Mouse (Mus musculus) activated CD4-positive, CD25-positive, alpha-beta regulatory T cell, adult 4 months (primary cell): ENCODE measurements around the gene Olfr457. TPM values are rescaled to one million over a fixed set of nuclear protein-coding genes. Genes with fewer than 3 reads are reported as not detected.
"Not testable (repeated sequence)": the region's sequence is repeated elsewhere in the genome, so short reads cannot be mapped to it uniquely, and the experiment has no call there.

Experiments used
- ATAC-seq: one replicate; pipeline ENCODE4 v1.8.0; 2017
- polyA plus RNA-seq, 2 experiments: library from polyadenylated mRNA; unstranded; fragments of 100-300 nt; shearing (Covaris generic); gene quantifications; one replicate each; pipeline ENCODE4 v1.2.1; 2017

Olfr457 gene
- polyA plus RNA-seq, result not detected

DNA sequence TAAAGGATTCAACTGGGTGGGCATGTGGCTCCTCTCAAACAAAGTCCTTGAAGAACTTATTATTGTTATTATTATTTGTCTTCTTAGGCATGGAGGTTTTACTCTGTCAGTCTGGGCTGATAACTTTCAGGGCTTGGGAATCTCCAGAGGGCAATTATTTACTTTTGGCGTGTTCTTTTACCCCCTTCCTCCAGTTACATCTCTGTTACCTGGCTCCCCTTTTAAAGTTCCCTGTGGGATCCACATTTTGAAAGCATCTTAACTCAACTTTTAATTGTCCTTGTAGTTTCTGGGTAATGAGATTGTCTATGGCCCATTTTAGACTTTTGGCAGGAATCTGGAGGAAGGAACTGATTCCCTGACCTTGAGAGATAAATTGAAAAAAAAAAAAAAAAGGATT lies at the start of gene Olfr457:
TSS of gene Olfr457 (minus strand) at position 101 of the 400 bp plus-strand sequence.
- no peak for ATAC-seq

DNA sequence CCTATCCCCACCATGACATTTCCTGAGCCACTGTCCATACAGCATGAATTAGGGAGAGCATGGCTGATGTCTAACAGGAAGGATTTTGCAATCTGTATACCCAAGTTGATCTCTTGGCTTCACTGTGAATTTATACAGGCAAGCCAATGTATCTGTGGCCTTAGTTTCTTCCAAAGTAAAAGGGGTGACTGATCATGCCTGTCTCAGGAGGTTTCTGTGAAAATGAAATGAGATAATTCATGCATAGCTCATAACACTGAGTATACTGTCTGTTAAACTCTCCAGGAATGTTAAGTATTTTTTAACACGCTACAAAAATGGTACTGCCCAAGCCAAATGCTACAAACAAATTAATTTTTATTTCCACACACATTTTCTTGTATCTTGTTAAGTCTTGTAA lies 37.3 kb upstream of the Olfr457 start:
- no peak for ATAC-seq

DNA sequence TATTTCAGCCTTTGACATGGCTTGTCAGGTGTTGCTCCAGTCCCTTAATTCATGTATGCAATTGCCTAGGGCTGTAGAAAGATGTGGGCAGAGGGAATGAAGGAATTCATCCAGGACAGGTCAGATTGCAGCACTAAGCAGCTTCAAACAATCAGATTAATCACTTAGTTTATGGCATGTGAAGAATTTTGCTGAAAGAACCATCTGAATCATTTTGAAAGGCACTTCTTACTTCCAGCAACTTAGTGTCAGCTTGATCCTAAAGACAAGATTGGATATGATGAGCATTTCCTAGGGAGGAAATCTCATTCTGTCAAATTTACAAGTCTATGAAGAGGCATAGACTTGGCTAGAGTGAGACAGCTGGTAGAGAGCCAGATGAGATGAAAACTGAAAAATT lies 33.2 kb upstream of the Olfr457 start:
- ATAC-seq, result no peak

DNA sequence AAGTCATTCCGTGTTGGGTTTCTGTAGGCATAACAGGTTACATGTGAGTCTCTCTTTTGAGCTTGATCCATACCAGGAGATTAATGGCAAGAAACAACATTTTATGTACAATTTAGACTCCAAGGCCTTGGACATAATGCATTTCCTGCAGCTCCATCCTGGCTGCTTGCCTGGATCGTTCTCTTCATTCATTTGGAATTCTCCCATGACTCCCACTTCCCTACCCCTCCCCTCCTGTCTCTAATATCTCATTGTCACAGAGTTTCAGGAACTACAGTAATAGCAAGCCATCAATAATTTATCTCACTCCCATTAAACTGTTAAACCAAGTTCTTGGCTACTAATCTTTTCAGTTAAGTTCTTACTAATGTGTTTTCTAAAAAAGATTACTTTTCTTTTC lies 27.3 kb upstream of the Olfr457 start:
- no peak for ATAC-seq

DNA sequence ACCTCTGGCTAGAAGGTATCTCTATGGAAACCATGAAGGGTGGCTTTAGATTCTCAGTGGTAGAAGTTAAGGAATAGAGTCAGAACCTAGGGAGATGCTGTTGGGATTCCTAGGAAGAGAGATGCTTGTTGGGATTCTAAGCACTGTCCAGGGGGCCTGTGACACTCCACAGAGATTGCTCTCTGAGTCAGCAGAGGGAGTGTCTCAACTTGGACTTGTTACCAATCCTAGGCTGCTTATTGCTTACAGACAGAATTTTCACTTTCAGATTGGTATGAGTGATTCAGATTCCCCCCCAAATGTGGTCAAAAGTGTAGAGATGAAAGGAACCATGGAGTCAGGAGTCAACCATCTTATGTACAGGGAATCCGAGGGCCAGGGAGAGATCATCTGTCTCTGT lies 13.6 kb upstream of the Olfr457 start:
- ATAC-seq, result no peak

DNA sequence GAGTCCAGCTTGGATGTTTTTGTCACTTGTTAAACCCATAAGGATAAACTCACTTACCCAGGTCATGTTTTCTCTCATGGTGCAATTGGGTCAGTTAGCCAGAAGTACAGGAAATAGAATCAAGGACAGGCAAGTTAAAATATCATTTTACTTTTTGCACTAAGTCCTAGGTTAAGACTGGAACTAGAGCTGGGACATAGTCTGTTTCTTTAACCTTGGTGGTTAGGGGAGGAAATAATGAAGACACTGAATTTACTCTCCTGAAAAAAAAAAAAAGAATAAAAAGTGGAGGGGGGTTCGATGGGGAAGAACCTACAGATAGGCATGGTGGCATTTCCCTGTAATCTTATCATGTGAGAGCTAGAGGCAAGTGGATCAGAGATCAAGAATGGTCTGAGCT lies 11.0 kb upstream of the Olfr457 start, which contains the start of gene Olfr456:
TSS of gene Olfr456 (minus strand) at position 101 of the 400 bp plus-strand sequence.
- ATAC-seq, result no peak

DNA sequence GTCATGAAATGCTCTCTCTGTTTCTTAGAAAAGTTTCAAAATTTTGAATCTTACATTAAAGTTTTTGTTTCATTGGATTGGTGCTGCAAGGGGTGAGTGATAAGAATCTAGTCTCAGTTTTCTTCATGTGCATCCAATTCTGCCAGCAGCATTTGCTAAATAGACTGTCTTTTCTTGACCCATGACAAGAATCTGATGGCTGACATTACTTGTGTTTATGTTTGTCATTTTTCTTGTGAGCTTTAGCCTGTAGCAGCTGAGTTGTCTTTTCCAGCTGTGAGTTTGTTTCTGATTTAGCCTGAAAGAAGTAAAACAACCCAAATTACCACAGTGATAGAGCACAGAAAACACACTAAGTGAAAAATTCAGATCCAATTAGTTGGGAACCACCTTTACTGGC lies 8.5 kb upstream of the Olfr457 start:
- no peak for ATAC-seq

DNA sequence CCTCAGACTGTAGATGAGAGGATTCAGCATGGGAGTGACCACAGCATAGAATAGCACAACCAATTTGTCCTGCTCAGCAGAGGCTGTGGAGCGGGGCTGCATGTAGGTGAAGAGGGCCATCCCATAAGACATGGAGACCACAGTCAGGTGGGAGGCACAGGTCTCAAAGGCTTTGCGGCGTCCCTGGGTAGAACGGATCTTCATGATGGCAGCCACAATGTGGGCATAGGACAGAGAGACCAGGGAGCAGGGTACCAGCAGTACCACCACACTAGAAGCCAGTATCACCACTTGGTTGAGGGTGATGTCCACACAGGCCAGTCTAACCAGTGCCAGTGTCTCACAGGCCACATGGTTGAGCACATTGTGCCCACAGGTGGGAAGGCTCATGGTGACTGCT lies 4.8 kb downstream of the Olfr457 start:
- ATAC-seq, result not testable (repeated sequence)

DNA sequence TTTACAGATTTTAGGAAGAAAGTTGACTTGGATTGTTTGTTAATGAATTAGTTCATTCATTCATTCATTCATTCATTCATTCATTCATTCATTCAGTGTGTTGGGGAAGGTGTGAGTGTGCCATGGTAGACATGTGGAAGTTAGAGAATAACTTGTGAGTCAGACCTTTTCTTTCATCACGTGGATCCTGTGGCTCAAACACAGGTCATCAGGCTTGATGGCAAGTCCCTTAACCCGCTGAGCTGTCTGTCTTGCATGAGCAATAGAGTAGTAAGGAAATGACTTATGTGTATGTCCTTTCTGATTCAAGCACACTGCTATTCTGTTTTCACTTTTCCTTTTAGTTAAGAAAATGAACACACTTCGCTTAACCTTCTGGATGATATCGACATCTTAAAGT lies 5.6 kb downstream of the Olfr457 start:
- no peak for ATAC-seq

DNA sequence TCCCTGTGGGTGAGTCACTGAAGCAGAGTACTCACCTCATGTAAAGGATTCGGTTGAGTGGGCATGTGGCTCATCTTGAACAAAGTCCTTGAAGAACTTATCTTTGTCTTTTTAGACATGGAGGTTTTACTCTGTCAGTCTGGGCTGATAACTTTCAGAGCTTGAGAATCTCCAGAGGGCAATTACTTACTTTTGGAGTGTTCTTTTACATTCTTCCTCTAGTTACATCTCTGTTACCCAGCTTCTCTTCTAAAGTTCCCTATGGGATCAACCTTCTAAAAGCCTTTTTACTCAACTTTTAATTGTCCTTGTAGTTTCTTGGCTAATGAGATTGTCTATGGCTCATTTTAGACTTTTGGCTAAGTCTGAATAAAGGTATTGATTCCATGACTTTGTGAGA lies 11.0 kb downstream of the Olfr457 start, which contains the start of gene Olfr458:
TSS of gene Olfr458 (minus strand) at position 101 of the 400 bp plus-strand sequence.
- no peak for ATAC-seq

DNA sequence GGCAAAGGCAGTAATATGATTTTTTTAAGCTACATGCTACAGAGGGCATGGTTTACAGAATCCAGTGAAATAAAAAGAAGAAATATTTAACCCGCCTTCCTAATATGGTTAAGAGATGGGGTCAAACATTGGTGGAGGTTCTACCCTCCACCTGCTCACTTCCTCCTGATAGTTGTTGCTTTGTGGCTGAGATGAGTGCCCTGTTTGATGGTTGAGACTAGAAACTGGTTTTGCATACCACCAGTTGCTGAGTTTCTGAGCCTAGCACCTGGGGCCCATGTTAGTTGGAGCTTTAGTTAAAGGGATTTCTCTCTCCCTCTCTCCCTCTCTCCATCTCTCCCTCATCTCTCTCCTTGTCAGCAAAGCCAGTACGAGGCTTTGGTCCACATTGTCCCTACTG lies 28.8 kb downstream of the Olfr457 start:
- no peak for ATAC-seq

DNA sequence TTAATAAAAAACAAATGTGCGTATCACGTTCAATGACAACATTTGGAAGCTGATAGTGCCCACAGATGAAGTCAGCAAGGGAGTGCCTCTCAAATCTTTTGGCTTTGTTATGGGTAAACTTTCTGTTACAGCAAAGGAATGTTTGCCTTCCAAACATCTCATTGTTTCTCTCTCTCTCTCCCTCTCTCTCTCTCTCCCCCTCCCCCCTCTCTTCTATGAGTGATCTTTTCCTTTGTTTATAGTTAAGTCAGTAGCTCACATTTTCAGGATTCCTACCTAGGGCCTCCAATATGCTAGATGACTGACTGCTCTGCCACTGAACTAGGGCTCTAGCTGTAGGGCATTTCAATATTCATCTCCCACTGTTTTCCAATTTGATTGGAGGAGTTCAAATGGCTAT lies 31.6 kb downstream of the Olfr457 start:
- ATAC-seq, result no peak

DNA sequence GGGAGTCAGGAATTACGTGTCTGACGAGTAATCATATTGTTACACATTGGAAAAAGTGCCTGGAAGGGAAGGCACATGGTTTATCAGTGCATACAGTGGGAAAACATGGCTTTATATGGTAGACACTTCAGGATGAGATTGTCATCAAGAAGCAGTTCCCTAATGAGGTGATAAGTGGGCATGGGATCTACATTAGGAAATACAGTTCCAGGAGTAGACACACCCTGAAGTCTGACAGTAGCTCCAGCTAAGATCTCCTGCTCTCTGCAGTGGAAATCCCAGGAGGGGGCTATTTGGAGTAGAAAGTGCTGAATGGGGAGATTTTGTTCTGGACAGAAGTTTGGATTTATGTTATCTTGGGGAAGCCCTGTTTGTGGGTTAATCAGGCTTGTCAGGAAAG lies 34.7 kb downstream of the Olfr457 start:
- no peak for ATAC-seq

DNA sequence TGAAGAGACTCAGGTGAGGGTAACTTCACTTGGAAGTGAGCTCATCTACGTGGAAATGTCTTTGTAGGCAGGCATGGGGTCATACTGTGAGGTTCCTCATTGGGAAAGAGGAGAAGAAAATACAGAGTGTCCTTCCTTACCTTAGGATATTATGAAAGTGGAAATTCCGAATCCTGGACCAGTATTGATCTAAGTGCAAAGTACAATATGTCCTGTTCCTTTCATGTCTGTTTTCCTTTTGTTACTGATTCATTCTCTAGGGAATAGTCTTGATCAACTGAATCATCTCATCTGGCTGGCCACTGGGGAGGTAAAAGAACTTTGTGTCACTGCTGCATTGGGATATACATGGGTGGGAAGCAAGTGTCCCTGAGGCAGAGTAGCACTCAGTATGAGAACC lies 40.6 kb downstream of the Olfr457 start:
- no peak for ATAC-seq

DNA sequence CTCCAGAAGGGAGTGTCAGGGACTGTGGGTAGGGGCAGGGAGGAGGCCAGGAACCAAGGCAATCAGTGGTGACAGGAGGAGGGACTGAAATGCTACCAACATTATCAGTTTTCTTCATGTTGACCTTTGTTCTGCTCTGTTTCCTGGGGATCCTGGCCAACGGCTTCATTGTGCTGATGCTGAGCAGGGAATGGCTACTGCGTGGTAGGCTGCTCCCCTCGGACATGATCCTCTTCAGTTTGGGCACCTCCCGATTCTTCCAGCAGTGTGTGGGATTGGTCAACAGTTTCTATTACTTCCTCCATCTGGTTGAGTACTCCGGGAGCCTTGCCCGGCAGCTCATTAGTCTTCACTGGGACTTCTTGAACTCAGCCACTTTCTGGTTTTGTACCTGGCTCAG lies 41.7 kb downstream of the Olfr457 start, which contains the start of gene Tas2r126:
TSS of gene Tas2r126 (plus strand) at position 90 of the 400 bp plus-strand sequence.
- no peak for ATAC-seq

DNA sequence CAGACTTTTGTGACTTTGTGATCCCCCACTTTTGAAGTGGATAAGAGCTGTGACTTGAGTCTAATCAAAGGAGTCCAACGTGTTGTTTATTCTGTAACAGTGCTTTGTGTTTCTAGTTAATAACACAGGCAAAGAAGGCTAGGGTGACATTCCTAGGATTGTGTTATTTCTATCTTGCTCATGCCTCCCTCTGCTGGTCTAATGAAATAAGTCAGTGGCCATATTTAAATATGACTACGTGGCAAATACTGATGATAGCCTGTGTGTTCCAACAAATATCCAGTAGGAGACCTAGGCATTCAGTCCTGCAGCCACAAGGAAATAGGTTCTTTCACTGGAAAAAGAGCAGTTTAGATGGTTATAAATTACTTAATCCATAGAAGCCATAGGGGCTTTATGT lies 42.6 kb downstream of the Olfr457 start:
- ATAC-seq, result no peak

DNA sequence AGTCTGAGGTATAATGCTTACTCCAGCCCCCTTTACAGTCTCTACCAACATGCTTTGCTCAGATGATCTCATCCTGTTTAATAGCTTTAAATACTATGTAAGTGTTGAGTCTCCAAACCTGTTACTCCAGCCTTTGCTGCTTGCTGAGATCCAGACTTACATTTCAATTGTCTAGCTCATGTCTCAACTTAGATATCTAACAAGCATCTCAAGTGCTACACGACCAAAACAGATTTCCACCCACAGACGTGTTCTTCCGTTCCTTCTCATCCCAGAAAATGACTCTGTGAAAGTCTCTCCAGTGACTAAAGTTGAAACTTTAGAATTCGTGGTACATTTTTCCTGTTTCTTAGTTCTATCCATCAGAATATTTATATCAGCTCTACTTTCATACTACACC lies 49.8 kb downstream of the Olfr457 start:
- no peak for ATAC-seq

DNA sequence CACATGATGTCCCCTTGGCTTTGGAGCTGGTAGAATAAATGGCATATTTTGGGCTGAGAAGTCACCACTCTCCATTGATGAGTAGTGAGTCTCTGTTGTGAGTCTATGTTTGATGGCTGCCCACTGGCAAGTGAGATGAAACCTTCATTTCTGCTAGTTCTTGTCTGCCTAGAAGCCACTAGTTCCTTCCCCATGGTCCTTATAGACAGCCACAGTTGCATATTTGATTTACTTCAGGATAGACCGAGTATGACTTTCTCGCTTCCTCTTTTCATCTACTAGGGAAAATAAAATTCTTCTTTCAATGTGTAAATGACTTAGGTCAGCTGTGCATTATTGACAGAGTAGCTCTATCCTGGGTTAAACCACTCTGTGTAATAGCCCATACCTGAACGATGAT lies 51.7 kb downstream of the Olfr457 start:
- ATAC-seq, result no peak

DNA sequence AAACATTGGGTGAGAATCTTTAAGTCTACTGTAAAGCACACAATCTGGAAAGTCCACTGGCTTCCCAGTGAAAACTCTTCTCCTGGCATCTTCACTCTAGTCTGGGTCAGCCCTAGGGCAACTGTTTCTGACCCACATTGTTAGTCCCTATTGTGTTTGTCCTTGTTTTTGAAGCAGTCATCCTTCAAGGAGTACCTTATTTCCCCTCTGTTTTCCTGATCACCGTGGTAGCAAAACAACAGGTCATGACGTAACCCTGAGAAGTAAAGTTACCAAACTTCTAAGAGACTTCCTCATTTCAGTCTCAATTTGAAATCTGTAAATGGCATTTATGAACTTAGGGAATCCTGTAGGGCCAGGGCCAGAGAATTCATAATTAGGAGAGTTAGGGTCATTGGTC lies 54.7 kb downstream of the Olfr457 start:
- no peak for ATAC-seq

DNA sequence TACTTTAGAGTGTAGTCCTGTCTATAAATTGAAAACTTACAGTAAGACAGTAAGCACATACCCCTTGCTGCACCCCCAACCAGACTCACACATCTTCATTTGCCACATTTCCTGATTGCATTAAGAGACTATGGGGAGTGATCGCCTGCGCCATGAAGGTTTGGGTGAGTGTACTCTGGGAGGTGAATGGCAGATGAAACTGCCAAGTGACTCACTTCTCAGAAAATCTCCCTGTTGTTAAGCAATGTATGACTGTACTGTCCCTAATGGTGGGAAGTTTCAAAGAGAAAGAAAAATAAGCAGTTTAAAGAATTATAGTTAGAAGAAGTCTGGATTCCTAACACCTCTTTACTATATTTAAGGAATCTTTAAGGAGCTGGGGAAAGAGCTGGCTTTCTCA lies 56.7 kb downstream of the Olfr457 start:
- no peak for ATAC-seq

Other genes starting within 250 kb of the Olfr457 start
- 1 to 10 TPM; 8.1 to 9.3 TPM for gene Gstk1, start 230.4 kb downstream of the Olfr457 start, polyA plus RNA-seq
- not detected for gene Tmem139, start 214.4 kb downstream of the Olfr457 start, polyA plus RNA-seq
- gene Casp2, start 211.3 kb downstream of the Olfr457 start, polyA plus RNA-seq, result 10 to 100 TPM; 45.1 to 50.3 TPM
- gene Clcn1, start 189.7 kb downstream of the Olfr457 start, polyA plus RNA-seq, result not detected
- not detected for gene Fam131b, start 151.7 kb downstream of the Olfr457 start, polyA plus RNA-seq
- gene Zyx, start 126.7 kb downstream of the Olfr457 start, polyA plus RNA-seq, result 10 to 100 TPM; 62.8 to 78.6 TPM
- gene Epha1, start 103.1 kb downstream of the Olfr457 start, polyA plus RNA-seq, result under 1 TPM in 1 of 2 experiments, not detected in 1; 0.63 TPM
- not detected for gene Tas2r143, start 76.1 kb downstream of the Olfr457 start, polyA plus RNA-seq
- gene Tas2r135, start 70.9 kb downstream of the Olfr457 start, polyA plus RNA-seq, result under 1 TPM in 1 of 2 experiments, not detected in 1; 0.52 TPM
- gene Tas2r126, start 41.8 kb downstream of the Olfr457 start, polyA plus RNA-seq, result not detected
- gene Olfr458, start 11.1 kb downstream of the Olfr457 start, polyA plus RNA-seq, result not detected
- not detected for gene Olfr456, start 10.9 kb upstream of the Olfr457 start, polyA plus RNA-seq
- under 1 TPM in 1 of 2 experiments, not detected in 1; 0.08 TPM for gene Olfr455, start 71.3 kb upstream of the Olfr457 start, polyA plus RNA-seq
- gene Tcaf3, start 121.4 kb upstream of the Olfr457 start, polyA plus RNA-seq, result not detected
- gene Tcaf2, start 168.9 kb upstream of the Olfr457 start, polyA plus RNA-seq, result not detected
- under 1 TPM in 1 of 2 experiments, not detected in 1; 0.28 TPM for gene Tcaf1, start 233.8 kb upstream of the Olfr457 start, polyA plus RNA-seq